Mouse (Mus musculus): ENCODE data around the gene Haspin.

The Haspin gene

GRCm38 (mm10) chr11:73137591-73138501 is at the start of gene Haspin:
Gene Haspin (minus strand): TSS chr11:73138294.
- DNase-seq (ENCODE audit: low spot score): peak; percentile 90

DNA sequence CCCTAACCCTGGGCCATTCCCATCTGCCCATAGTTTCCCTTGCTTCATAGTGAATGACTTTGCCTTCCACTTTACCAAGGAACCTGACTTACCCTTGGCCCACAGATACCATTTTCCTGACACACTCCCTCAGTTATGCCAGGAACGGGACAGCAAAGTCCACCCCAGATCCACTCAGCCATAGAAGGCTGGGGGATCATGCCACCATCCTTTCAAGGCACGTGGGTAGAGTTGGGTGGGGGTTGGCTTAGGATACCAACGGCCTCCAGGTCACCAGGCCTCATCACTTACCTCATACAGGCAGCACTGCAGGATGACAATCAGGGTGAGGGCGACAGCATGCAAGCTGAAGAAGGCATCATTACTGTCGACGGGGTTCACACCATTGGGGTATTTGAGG is 49.1 kb upstream of the Haspin start:
- no peak for DNase-seq (ENCODE audit: low spot score)

GRCm38 (mm10) chr11:73185872-73186615 is 48.0 kb upstream of the Haspin start:
- DNase-seq (ENCODE audit: low spot score): no peak

DNA sequence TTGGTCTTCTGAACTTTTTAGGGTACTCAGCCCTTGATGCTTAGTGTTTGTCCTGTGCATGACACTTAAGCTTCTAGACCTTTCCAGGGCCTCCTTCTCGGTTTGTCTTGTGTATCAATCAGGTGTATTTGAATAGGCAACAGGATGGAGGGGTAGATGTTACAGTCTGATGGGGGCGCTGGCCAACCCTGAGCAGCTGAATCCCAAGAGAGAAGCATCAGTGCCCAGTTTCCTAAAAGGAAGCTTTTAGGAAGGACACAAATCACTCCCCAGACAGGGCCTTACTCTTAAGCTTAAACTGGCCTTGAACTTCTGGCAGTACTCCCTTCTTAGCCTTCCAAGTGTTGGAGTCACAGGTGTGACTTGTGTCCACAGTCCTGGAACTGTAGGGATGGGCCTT is 39.8 kb upstream of the Haspin start:
- DNase-seq (ENCODE audit: low spot score): no peak

GRCm38 (mm10) chr11:73177509-73177875 is 39.4 kb upstream of the Haspin start:
- DNase-seq (ENCODE audit: low spot score): peak; percentile 73

GRCm38 (mm10) chr11:73176608-73177508 is 38.8 kb upstream of the Haspin start, which contains the start of the genes Emc6 and Tax1bp3:
Gene Emc6 (minus strand): TSS chr11:73177037.
Gene Tax1bp3 (plus strand): TSS chr11:73177083.
- peak; percentile 96 for DNase-seq (ENCODE audit: low spot score)

DNA sequence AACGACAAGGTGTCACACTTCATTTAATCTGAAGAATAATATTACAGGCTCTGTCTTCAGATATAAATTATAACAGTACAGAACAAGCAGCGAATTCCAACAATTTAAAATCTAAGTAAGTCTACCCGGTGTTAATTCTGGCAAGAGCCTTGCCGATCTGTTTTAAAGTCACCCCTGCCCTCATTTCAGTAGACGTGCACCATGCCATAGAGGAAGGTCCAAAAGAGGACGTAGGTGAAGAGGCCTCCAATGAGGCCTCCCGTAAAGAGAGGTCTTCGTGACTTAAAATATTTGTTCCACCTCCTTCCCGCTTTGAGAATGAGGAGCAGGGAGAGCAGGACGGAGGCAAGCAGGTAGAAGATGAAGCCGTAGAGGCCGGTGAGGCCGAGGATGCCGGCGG is 38.1 kb upstream of the Haspin start:
- DNase-seq (ENCODE audit: low spot score): no peak

- no peak for DNase-seq (ENCODE audit: low spot score)
These were observed 37.5 kb upstream of the Haspin start for GRCm38 (mm10) chr11:73175612-73176011.

- DNase-seq (ENCODE audit: low spot score): no peak
These were observed 34.1 kb upstream of the Haspin start for GRCm38 (mm10) chr11:73172186-73172585.

- peak; percentile 29 for DNase-seq (ENCODE audit: low spot score)
These were observed 31.1 kb upstream of the Haspin start for GRCm38 (mm10) chr11:73169231-73169630.

GRCm38 (mm10) chr11:73168576-73168975 is 30.5 kb upstream of the Haspin start:
- DNase-seq (ENCODE audit: low spot score): no peak

GRCm38 (mm10) chr11:73168071-73168470 is 30.0 kb upstream of the Haspin start:
- no peak for DNase-seq (ENCODE audit: low spot score)

DNA sequence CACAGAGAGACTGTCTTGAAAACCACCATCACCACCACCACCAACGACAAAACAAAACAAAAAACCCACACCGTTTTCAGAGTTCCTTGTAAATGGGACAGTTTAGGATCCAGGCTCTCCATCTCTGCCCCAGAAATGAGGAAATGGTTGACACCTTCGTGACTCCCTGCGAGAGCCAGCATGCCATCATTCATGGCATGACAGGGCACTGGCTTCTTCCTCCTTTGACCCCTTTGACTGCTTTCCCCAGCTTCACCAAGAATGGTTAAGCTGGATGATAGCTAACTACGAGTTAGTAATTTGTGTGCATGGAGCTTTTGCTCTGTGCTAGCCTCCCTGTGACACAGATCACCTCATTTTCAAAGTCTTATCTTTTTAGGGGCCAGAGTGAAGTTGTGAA is 24.2 kb upstream of the Haspin start:
- DNase-seq (ENCODE audit: low spot score): no peak

DNA sequence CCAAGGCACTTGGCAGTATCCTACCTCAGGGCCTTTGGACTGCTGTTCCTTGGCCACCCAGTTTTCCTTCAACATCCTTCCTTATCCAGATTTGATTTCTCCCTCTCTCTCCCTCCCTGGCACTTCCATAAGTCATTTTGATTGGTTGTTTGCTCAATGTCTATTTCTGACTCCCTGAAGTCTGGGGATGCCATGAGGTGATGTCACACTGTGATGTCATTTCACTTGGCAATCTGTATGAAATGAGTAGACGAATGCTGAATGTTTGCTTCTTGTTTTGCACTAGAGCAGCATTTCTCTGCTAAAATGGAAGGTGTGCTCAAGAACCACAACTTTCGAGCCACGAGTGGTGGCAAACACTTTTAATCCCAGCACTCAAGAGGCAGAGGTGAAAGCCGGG is 23.5 kb upstream of the Haspin start:
- DNase-seq (ENCODE audit: low spot score): no peak

GRCm38 (mm10) chr11:73160811-73161200 is 22.7 kb upstream of the Haspin start:
- DNase-seq (ENCODE audit: low spot score): no peak

DNA sequence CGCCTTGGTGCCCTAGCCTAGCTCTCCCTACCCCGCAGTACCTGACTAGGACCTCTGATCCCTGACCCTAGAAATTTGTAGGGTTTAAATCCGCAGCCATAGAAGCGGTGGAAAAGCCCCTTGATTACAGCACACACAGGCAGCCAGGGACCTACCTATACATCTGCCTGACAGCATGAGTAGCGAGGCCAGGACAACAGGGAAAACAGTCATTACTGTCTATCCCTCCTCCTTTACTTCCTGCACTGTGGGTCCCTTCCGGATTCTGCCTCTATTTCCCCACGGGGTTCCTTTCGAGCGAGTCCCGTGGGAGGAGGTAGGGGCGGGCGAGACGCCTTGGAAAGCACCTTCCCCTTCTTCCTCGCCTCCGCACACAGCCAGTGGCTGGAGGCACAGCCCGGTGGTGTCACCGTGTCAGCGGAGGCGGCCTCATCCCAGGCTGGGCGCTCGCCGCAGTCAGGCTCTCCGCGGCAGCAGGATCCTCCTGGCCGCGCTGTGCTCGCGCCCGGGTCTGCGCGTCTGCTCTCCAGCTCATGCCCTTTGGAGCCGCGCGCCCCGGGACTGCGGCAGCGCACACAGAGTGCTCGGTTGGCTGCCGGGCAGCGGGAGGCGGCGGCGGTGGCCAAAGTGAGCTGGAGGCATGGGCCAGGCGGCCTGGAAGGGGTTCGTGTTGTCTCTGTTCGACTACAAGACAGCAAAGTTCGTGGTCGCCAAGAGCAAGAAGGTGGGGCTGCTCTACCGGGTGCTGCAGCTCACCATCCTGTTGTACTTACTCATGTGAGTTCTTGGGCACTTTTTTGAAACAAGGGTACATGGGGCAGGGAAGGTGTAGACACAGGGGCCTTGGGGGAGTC is 22.1 kb upstream of the Haspin start, which contains the start of gene P2rx5:
Gene P2rx5, plus strand, starts transcription at position 465 of the 854 bp plus-strand sequence.
- peak; percentile 41 for DNase-seq (ENCODE audit: low spot score)

DNA sequence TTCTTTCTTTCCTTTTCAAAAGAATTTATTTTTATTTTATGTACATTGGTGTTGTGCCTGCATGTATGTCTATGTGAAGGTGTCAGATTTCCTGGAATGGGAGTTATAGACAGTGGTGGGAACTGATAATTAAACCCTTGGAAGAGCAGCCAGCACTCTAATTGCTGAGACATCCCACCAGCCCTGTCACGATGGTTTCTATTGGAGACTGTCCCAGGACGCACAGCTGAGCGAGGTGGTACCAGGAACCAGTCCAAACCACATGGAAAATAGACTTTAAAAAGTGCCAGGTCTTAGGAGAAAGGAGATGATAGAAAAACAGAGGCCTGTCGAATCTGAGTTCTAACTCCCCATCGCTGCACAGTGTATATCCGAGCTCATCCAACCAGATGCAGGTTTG is 17.0 kb upstream of the Haspin start:
- DNase-seq (ENCODE audit: low spot score): no peak

DNA sequence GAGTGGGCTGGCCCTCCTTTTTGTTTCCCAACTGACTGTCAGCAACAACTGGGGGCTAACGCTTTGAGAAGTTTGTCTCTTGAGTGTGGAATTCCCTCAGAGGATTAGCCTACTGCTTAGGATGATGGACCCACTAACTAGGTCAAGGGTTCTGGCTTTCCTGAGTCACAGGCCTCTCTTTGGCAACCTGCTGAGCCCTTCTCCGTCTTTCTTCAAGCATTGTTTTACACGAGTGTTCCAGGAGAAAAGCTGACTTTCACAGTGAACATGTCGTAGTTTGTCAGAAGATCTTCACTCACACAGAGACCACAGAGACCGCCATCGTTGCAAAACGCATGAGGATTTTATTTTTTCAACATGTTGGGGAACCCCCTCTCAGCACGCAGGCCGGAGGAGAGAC is 10.1 kb upstream of the Haspin start:
- no peak for DNase-seq (ENCODE audit: low spot score)

GRCm38 (mm10) chr11:73146975-73147365 is 8.9 kb upstream of the Haspin start:
- DNase-seq (ENCODE audit: low spot score): no peak

DNA sequence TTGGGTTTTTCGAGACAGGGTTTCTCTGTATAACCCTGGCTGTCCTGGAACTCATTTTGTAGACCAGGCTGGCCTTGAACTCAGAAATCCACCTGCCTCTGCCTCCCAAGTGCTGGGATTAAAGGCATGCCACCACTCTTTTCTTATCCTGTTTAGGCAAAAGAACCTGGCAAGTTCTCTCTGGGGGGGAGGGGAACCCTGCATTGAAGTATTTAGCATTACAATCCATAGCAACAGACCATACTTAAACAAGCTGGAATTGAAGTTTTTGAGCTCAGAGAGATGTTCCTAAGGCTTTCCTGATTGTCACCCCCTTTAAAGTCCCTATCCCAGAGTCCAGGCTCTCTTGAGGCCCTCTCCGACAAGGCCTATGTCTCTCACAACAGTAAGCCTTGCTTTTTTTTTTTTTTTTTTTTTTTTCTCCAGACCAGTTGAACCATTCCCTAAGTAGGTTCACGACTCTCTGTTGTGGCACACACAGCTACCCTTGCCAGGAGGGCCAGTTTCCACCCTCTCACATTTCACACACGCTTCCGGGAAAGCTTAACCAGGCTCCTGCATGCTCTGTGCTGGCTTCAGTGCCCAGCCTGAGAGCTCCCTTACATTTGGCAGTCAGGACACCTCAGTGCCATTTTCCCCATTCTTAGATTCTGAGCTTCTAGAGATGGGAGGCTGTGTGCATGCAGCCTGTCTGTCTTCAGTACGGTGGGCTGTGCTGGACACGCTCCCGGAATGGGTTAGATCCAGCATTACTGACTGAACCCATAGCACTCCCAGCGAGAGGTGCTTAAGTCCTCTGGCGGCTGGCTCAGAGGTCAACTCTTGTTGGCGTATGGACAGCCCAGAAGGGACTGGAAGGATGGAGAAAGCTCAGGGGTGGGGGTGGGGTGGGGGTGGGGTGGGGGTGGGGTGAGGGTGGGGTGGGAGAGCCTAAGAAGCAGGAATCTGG is 8.2 kb upstream of the Haspin start:
- no peak for DNase-seq (ENCODE audit: low spot score)

Measured in ovary, postnatal 36 days (tissue).